Mouse (Mus musculus): ENCODE measurements at regions not wholly inside any gene's neighbourhood (a gene's known extent, or its start where the extent isn't known, plus 50 kb on each side); places are given as distances from the start of the nearest gene placed in this dataset.
"Not testable (repeated sequence)": the region's sequence is repeated elsewhere in the genome, so short reads cannot be mapped to it uniquely, and the experiment has no call there.

GRCm38 (mm10) chr14:58306832-58307521, 236.6 kb downstream of the Fgf9 start:
- WGBS (ENCODE audit: insufficient replicate concordance), result 65% methylated on average over 11 of the region's 11 CpGs
- H3K27ac ChIP-seq (ENCODE audit: low read length), result no peak overlapping the region
- H3K4me1 ChIP-seq (ENCODE audit: control insufficient read depth, low read depth, low read length), result no peaks in the 10 kb centered on the region
- H3K4me2 ChIP-seq (ENCODE audit: low read depth, low read length), result no peak overlapping the region
- ATAC-seq (ENCODE audit: low read depth), result no peak
- no peaks in the 10 kb centered on the region for H3K36me3 ChIP-seq (ENCODE audit: control insufficient read depth, insufficient read depth)
- H3K9me3 ChIP-seq (replicated peaks; ENCODE audit: control insufficient read depth, low read length), result no peaks in the 10 kb centered on the region
- no peak overlapping the region for H3K4me3 ChIP-seq (ENCODE audit: low read depth, low read length)
- H3K27me3 ChIP-seq (ENCODE audit: control insufficient read depth, insufficient read depth, low read depth, low read length), result no peaks in the 10 kb centered on the region
- H3K9ac ChIP-seq (ENCODE audit: low read depth, low read length), result no peak overlapping the region

- WGBS (ENCODE audit: insufficient replicate concordance), result 54% methylated on average over 10 of the region's 10 CpGs
- no peak for ATAC-seq (ENCODE audit: low read depth)
- Histone ChIP-seq H3K4me1 (ENCODE audit: control insufficient read depth, low read depth, low read length) (no peaks in the 10 kb centered on the region), H3K27me3 (ENCODE audit: control insufficient read depth, insufficient read depth, low read depth, low read length) (no peaks in the 10 kb centered on the region), H3K27ac (ENCODE audit: low read length) (no peak overlapping the region), H3K9ac (ENCODE audit: low read depth, low read length) (no peak overlapping the region), H3K9me3 (replicated peaks; ENCODE audit: control insufficient read depth, low read length) (no peaks in the 10 kb centered on the region), H3K4me2 (ENCODE audit: low read depth, low read length) (no peak overlapping the region), H3K4me3 (ENCODE audit: low read depth, low read length) (no peak overlapping the region), H3K36me3 (ENCODE audit: control insufficient read depth, insufficient read depth) (no peaks in the 10 kb centered on the region)
Observed at GRCm38 (mm10) chr14:58300411-58300887, 230.1 kb downstream of the Fgf9 start.

- Histone ChIP-seq H3K36me3 (ENCODE audit: control insufficient read depth, insufficient read depth) (no peaks in the 10 kb centered on the region), H3K9ac (ENCODE audit: low read depth, low read length) (no peak overlapping the region), H3K4me1 (ENCODE audit: control insufficient read depth, low read depth, low read length) (no peaks in the 10 kb centered on the region), H3K27me3 (ENCODE audit: control insufficient read depth, insufficient read depth, low read depth, low read length) (no peaks in the 10 kb centered on the region), H3K9me3 (replicated peaks; ENCODE audit: control insufficient read depth, low read length) (no peaks in the 10 kb centered on the region), H3K4me3 (ENCODE audit: low read depth, low read length) (no peak overlapping the region), H3K4me2 (ENCODE audit: low read depth, low read length) (no peak overlapping the region), H3K27ac (ENCODE audit: low read length) (no peak overlapping the region)
- no peak; the same call in 1 of the 2 replicates for ATAC-seq (ENCODE audit: low read depth)
- WGBS (ENCODE audit: insufficient replicate concordance), result 59% methylated on average over 13 of the region's 13 CpGs
Observed at GRCm38 (mm10) chr14:58286007-58286525, 215.7 kb downstream of the Fgf9 start.

- ATAC-seq (ENCODE audit: low read depth), result no peak
- WGBS (ENCODE audit: insufficient replicate concordance), result 68% methylated on average over 15 of the region's 15 CpGs
- no peak overlapping the region for H3K9ac ChIP-seq (ENCODE audit: low read depth, low read length)
- H3K27ac ChIP-seq (ENCODE audit: low read length), result no peak overlapping the region
- no peaks in the 10 kb centered on the region for H3K27me3 ChIP-seq (ENCODE audit: control insufficient read depth, insufficient read depth, low read depth, low read length)
- H3K9me3 ChIP-seq (replicated peaks; ENCODE audit: control insufficient read depth, low read length), result no peaks in the 10 kb centered on the region
- H3K36me3 ChIP-seq (ENCODE audit: control insufficient read depth, insufficient read depth), result no peaks in the 10 kb centered on the region
- H3K4me3 ChIP-seq (ENCODE audit: low read depth, low read length), result no peak overlapping the region
- H3K4me1 ChIP-seq (ENCODE audit: control insufficient read depth, low read depth, low read length), result no peaks in the 10 kb centered on the region
- H3K4me2 ChIP-seq (ENCODE audit: low read depth, low read length), result no peak overlapping the region
Observed at GRCm38 (mm10) chr14:58282708-58283290, 212.5 kb downstream of the Fgf9 start.

GRCm38 (mm10) chr14:58282264-58282663, 211.9 kb downstream of the Fgf9 start:
- Histone ChIP-seq H3K9me3 (replicated peaks; ENCODE audit: control insufficient read depth, low read length) (no peaks in the 10 kb centered on the region), H3K4me2 (ENCODE audit: low read depth, low read length) (no peak overlapping the region), H3K27ac (ENCODE audit: low read length) (no peak overlapping the region), H3K4me3 (ENCODE audit: low read depth, low read length) (no peak overlapping the region), H3K27me3 (ENCODE audit: control insufficient read depth, insufficient read depth, low read depth, low read length) (no peaks in the 10 kb centered on the region), H3K4me1 (ENCODE audit: control insufficient read depth, low read depth, low read length) (no peaks in the 10 kb centered on the region), H3K9ac (ENCODE audit: low read depth, low read length) (no peak overlapping the region), H3K36me3 (ENCODE audit: control insufficient read depth, insufficient read depth) (no peaks in the 10 kb centered on the region)
- WGBS (ENCODE audit: insufficient replicate concordance), result 60% methylated on average over 3 of the region's 3 CpGs
- ATAC-seq (ENCODE audit: low read depth), result no peak

GRCm38 (mm10) chr14:58274440-58274839, 204.1 kb downstream of the Fgf9 start:
- not testable (repeated sequence) for H3K27ac ChIP-seq (ENCODE audit: low read length); H3K36me3 ChIP-seq (ENCODE audit: control insufficient read depth, insufficient read depth); H3K9me3 ChIP-seq (replicated peaks; ENCODE audit: control insufficient read depth, low read length); H3K4me3 ChIP-seq (ENCODE audit: low read depth, low read length); H3K27me3 ChIP-seq (ENCODE audit: control insufficient read depth, insufficient read depth, low read depth, low read length); H3K9ac ChIP-seq (ENCODE audit: low read depth, low read length); H3K4me2 ChIP-seq (ENCODE audit: low read depth, low read length); ATAC-seq (ENCODE audit: low read depth); H3K4me1 ChIP-seq (ENCODE audit: control insufficient read depth, low read depth, low read length)
- 56% methylated on average over 2 of the region's 2 CpGs for WGBS (ENCODE audit: insufficient replicate concordance)

- H3K4me3 ChIP-seq (ENCODE audit: low read depth, low read length), result no peak overlapping the region
- ATAC-seq (ENCODE audit: low read depth), result peak; percentile 59
- no peaks in the 10 kb centered on the region for H3K36me3 ChIP-seq (ENCODE audit: control insufficient read depth, insufficient read depth)
- no peaks in the 10 kb centered on the region for H3K27me3 ChIP-seq (ENCODE audit: control insufficient read depth, insufficient read depth, low read depth, low read length)
- H3K4me1 ChIP-seq (ENCODE audit: control insufficient read depth, low read depth, low read length), result no peaks in the 10 kb centered on the region
- H3K4me2 ChIP-seq (ENCODE audit: low read depth, low read length), result no peak overlapping the region
- 61% methylated on average over 10 of the region's 10 CpGs for WGBS (ENCODE audit: insufficient replicate concordance)
- H3K9me3 ChIP-seq (replicated peaks; ENCODE audit: control insufficient read depth, low read length), result no peaks in the 10 kb centered on the region
- H3K9ac ChIP-seq (ENCODE audit: low read depth, low read length), result no peak overlapping the region
- H3K27ac ChIP-seq (ENCODE audit: low read length), result no peak overlapping the region
Observed at GRCm38 (mm10) chr14:58273693-58274419, 203.5 kb downstream of the Fgf9 start.

- H3K4me1 ChIP-seq (ENCODE audit: control insufficient read depth, low read depth, low read length), result no peaks in the 10 kb centered on the region
- H3K36me3 ChIP-seq (ENCODE audit: control insufficient read depth, insufficient read depth), result no peaks in the 10 kb centered on the region
- no peak for ATAC-seq (ENCODE audit: low read depth)
- H3K27ac ChIP-seq (ENCODE audit: low read length), result no peak overlapping the region
- no peaks in the 10 kb centered on the region for H3K9me3 ChIP-seq (replicated peaks; ENCODE audit: control insufficient read depth, low read length)
- no peak overlapping the region for H3K4me3 ChIP-seq (ENCODE audit: low read depth, low read length)
- no peak overlapping the region for H3K9ac ChIP-seq (ENCODE audit: low read depth, low read length)
- 31% methylated on average over 7 of the region's 7 CpGs for WGBS (ENCODE audit: insufficient replicate concordance)
- no peaks in the 10 kb centered on the region for H3K27me3 ChIP-seq (ENCODE audit: control insufficient read depth, insufficient read depth, low read depth, low read length)
- no peak overlapping the region for H3K4me2 ChIP-seq (ENCODE audit: low read depth, low read length)
Observed at GRCm38 (mm10) chr14:58265373-58265772, 195.0 kb downstream of the Fgf9 start.

GRCm38 (mm10) chr14:58264401-58264800, 194.1 kb downstream of the Fgf9 start:
- H3K4me3 ChIP-seq (ENCODE audit: low read depth, low read length), result no peak overlapping the region
- no peak for ATAC-seq (ENCODE audit: low read depth)

More at GRCm38 (mm10) chr14:58264401-58264800, 194.1 kb downstream of the Fgf9 start:
- Histone ChIP-seq H3K9ac (ENCODE audit: low read depth, low read length) (no peak overlapping the region), H3K27me3 (ENCODE audit: control insufficient read depth, insufficient read depth, low read depth, low read length) (no peaks in the 10 kb centered on the region), H3K4me1 (ENCODE audit: control insufficient read depth, low read depth, low read length) (no peaks in the 10 kb centered on the region), H3K9me3 (replicated peaks; ENCODE audit: control insufficient read depth, low read length) (no peaks in the 10 kb centered on the region), H3K4me2 (ENCODE audit: low read depth, low read length) (no peak overlapping the region), H3K27ac (ENCODE audit: low read length) (no peak overlapping the region), H3K36me3 (ENCODE audit: control insufficient read depth, insufficient read depth) (no peaks in the 10 kb centered on the region)
- WGBS (ENCODE audit: insufficient replicate concordance), result 74% methylated on average over 7 of the region's 7 CpGs
